Mouse (Mus musculus): ENCODE data around the gene Pam16. TPM values are rescaled to one million over a fixed set of nuclear protein-coding genes. Genes with fewer than 3 reads are reported as not detected.
"Not testable (repeated sequence)": the region's sequence is repeated elsewhere in the genome, so short reads cannot be mapped to it uniquely, and the experiment has no call there.

The Pam16 gene
- polyA plus RNA-seq, 1 experiment: 34.8 TPM

GRCm38 (mm10) chr16:4583807-4584206 is 41.0 kb downstream of the Pam16 start:
- no peaks in the 10 kb centered on the region for H3K27me3 ChIP-seq (ENCODE audit: control insufficient read depth, insufficient read depth, low read length, poor library complexity, severe bottlenecking)
- no peaks in the 10 kb centered on the region for H3K9me3 ChIP-seq (replicated peaks; ENCODE audit: control insufficient read depth, insufficient read depth, low read length, poor library complexity, severe bottlenecking)

GRCm38 (mm10) chr16:4581179-4581578 is 43.6 kb downstream of the Pam16 start:
- H3K9me3 ChIP-seq (replicated peaks; ENCODE audit: control insufficient read depth, insufficient read depth, low read length, poor library complexity, severe bottlenecking); H3K36me3 ChIP-seq (ENCODE audit: control insufficient read depth, insufficient read depth, low read length, poor library complexity, severe bottlenecking); H3K4me3 ChIP-seq (ENCODE audit: low read depth, low read length): not testable (repeated sequence)

More at GRCm38 (mm10) chr16:4583807-4584206, 41.0 kb downstream of the Pam16 start:
- Histone ChIP-seq H3K27ac (ENCODE audit: insufficient read depth, low read length) (no peak overlapping the region), H3K9ac (ENCODE audit: low read depth, poor library complexity, severe bottlenecking) (no peak overlapping the region), H3K4me1 (ENCODE audit: control insufficient read depth, insufficient read depth, low read length) (peaks cover 9% of the 10 kb centered on the region), H3K4me3 (ENCODE audit: low read depth, low read length) (no peak overlapping the region), H3K36me3 (ENCODE audit: control insufficient read depth, insufficient read depth, low read length, poor library complexity, severe bottlenecking) (no peaks in the 10 kb centered on the region)
- no peak for TF ChIP-seq EP300 (IDR thresholded peaks at IDR 0.05; ENCODE audit: insufficient read depth, low read depth, low read length)
- no peak for TF ChIP-seq POLR2A (IDR thresholded peaks at IDR 0.05; ENCODE audit: insufficient read depth, low read length)
- TF ChIP-seq CTCF (IDR thresholded peaks at IDR 0.05; ENCODE audit: low read depth, low read length): no peak

GRCm38 (mm10) chr16:4578630-4579029 is 46.2 kb downstream of the Pam16 start:
- Histone ChIP-seq H3K4me1 (ENCODE audit: control insufficient read depth, insufficient read depth, low read length) (peaks cover 2% of the 10 kb centered on the region), H3K9me3 (replicated peaks; ENCODE audit: control insufficient read depth, insufficient read depth, low read length, poor library complexity, severe bottlenecking) (no peaks in the 10 kb centered on the region), H3K27ac (ENCODE audit: insufficient read depth, low read length) (no peak overlapping the region), H3K27me3 (ENCODE audit: control insufficient read depth, insufficient read depth, low read length, poor library complexity, severe bottlenecking) (no peaks in the 10 kb centered on the region), H3K4me3 (ENCODE audit: low read depth, low read length) (no peak overlapping the region), H3K36me3 (ENCODE audit: control insufficient read depth, insufficient read depth, low read length, poor library complexity, severe bottlenecking) (no peaks in the 10 kb centered on the region), H3K9ac (ENCODE audit: low read depth, poor library complexity, severe bottlenecking) (no peak overlapping the region)
- TF ChIP-seq EP300 (IDR thresholded peaks at IDR 0.05; ENCODE audit: insufficient read depth, low read depth, low read length): no peak
- no peak for TF ChIP-seq CTCF (IDR thresholded peaks at IDR 0.05; ENCODE audit: low read depth, low read length)
- no peak for TF ChIP-seq POLR2A (IDR thresholded peaks at IDR 0.05; ENCODE audit: insufficient read depth, low read length)

More at GRCm38 (mm10) chr16:4581179-4581578, 43.6 kb downstream of the Pam16 start:
- H3K9ac ChIP-seq (ENCODE audit: low read depth, poor library complexity, severe bottlenecking); H3K27ac ChIP-seq (ENCODE audit: insufficient read depth, low read length); H3K27me3 ChIP-seq (ENCODE audit: control insufficient read depth, insufficient read depth, low read length, poor library complexity, severe bottlenecking); H3K4me1 ChIP-seq (ENCODE audit: control insufficient read depth, insufficient read depth, low read length): not testable (repeated sequence)

GRCm38 (mm10) chr16:4576873-4577272 is 47.9 kb downstream of the Pam16 start:
- H3K27ac ChIP-seq (ENCODE audit: insufficient read depth, low read length): no peak overlapping the region
- no peak overlapping the region for H3K4me3 ChIP-seq (ENCODE audit: low read depth, low read length)
- no peaks in the 10 kb centered on the region for H3K36me3 ChIP-seq (ENCODE audit: control insufficient read depth, insufficient read depth, low read length, poor library complexity, severe bottlenecking)
- H3K27me3 ChIP-seq (ENCODE audit: control insufficient read depth, insufficient read depth, low read length, poor library complexity, severe bottlenecking): no peaks in the 10 kb centered on the region
- H3K4me1 ChIP-seq (ENCODE audit: control insufficient read depth, insufficient read depth, low read length): peaks cover 2% of the 10 kb centered on the region
- H3K9me3 ChIP-seq (replicated peaks; ENCODE audit: control insufficient read depth, insufficient read depth, low read length, poor library complexity, severe bottlenecking): no peaks in the 10 kb centered on the region
- TF ChIP-seq CTCF (IDR thresholded peaks at IDR 0.05; ENCODE audit: low read depth, low read length) (no peak), EP300 (IDR thresholded peaks at IDR 0.05; ENCODE audit: insufficient read depth, low read depth, low read length) (no peak), POLR2A (IDR thresholded peaks at IDR 0.05; ENCODE audit: insufficient read depth, low read length) (no peak)
- H3K9ac ChIP-seq (ENCODE audit: low read depth, poor library complexity, severe bottlenecking): no peak overlapping the region

GRCm38 (mm10) chr16:4576038-4576437 is 48.8 kb downstream of the Pam16 start:
- no peak overlapping the region for H3K4me3 ChIP-seq (ENCODE audit: low read depth, low read length)
- no peak overlapping the region for H3K9ac ChIP-seq (ENCODE audit: low read depth, poor library complexity, severe bottlenecking)
- H3K27me3 ChIP-seq (ENCODE audit: control insufficient read depth, insufficient read depth, low read length, poor library complexity, severe bottlenecking): no peaks in the 10 kb centered on the region
- H3K27ac ChIP-seq (ENCODE audit: insufficient read depth, low read length): no peak overlapping the region
- TF ChIP-seq CTCF (IDR thresholded peaks at IDR 0.05; ENCODE audit: low read depth, low read length): no peak
- TF ChIP-seq EP300 (IDR thresholded peaks at IDR 0.05; ENCODE audit: insufficient read depth, low read depth, low read length): no peak
- TF ChIP-seq POLR2A (IDR thresholded peaks at IDR 0.05; ENCODE audit: insufficient read depth, low read length): no peak
- H3K9me3 ChIP-seq (replicated peaks; ENCODE audit: control insufficient read depth, insufficient read depth, low read length, poor library complexity, severe bottlenecking): no peaks in the 10 kb centered on the region
- H3K36me3 ChIP-seq (ENCODE audit: control insufficient read depth, insufficient read depth, low read length, poor library complexity, severe bottlenecking): no peaks in the 10 kb centered on the region
- H3K4me1 ChIP-seq (ENCODE audit: control insufficient read depth, insufficient read depth, low read length): peaks cover 2% of the 10 kb centered on the region

GRCm38 (mm10) chr16:4570737-4571136 is 54.1 kb downstream of the Pam16 start:
- H3K9me3 ChIP-seq (replicated peaks; ENCODE audit: control insufficient read depth, insufficient read depth, low read length, poor library complexity, severe bottlenecking): no peaks in the 10 kb centered on the region
- no peak overlapping the region for H3K4me3 ChIP-seq (ENCODE audit: low read depth, low read length)
- H3K27ac ChIP-seq (ENCODE audit: insufficient read depth, low read length): no peak overlapping the region
- TF ChIP-seq POLR2A (IDR thresholded peaks at IDR 0.05; ENCODE audit: insufficient read depth, low read length) (no peak), CTCF (IDR thresholded peaks at IDR 0.05; ENCODE audit: low read depth, low read length) (no peak), EP300 (IDR thresholded peaks at IDR 0.05; ENCODE audit: insufficient read depth, low read depth, low read length) (no peak)
- H3K9ac ChIP-seq (ENCODE audit: low read depth, poor library complexity, severe bottlenecking): no peak overlapping the region
- H3K4me1 ChIP-seq (ENCODE audit: control insufficient read depth, insufficient read depth, low read length): no peaks in the 10 kb centered on the region
- no peaks in the 10 kb centered on the region for H3K27me3 ChIP-seq (ENCODE audit: control insufficient read depth, insufficient read depth, low read length, poor library complexity, severe bottlenecking)
- H3K36me3 ChIP-seq (ENCODE audit: control insufficient read depth, insufficient read depth, low read length, poor library complexity, severe bottlenecking): no peaks in the 10 kb centered on the region
